Mouse (Mus musculus) cerebellum, postnatal 10 days (tissue): ENCODE measurements around the gene Isg20l2.
A peak's percentile ranks its signal among the peaks of the same experiment; 100 is the strongest.
"Not testable (repeated sequence)": the region's sequence is repeated elsewhere in the genome, so short reads cannot be mapped to it uniquely, and the experiment has no call there.

Experiments
- DNase-seq, 2 experiments: peaks; one replicate each; pipeline ENCODE4 v3.0.0; 2021; ENCODE audit warnings: mixed read lengths in 2 of 2

The Isg20l2 gene

GRCm38 (mm10) chr3:87930078-87930795, at the start of gene Isg20l2, which contains the start of gene Rrnad1:
Gene Isg20l2, plus strand, starts transcription at chr3:87930314.
Gene Rrnad1, minus strand, starts transcription at chr3:87930717.
- peak; percentile 99 for DNase-seq

GRCm38 (mm10) chr3:87884291-87884690, 45.8 kb upstream of the Isg20l2 start:
- no peak for DNase-seq

- DNase-seq, result peak; percentile 68 to 69
Observed at GRCm38 (mm10) chr3:87884708-87885251, 45.3 kb upstream of the Isg20l2 start.

- peak; percentile 90 to 92 for DNase-seq
Observed at GRCm38 (mm10) chr3:87885281-87886003, 44.7 kb upstream of the Isg20l2 start, which contains the start of gene Prcc. Gene Prcc, minus strand, starts transcription at chr3:87885608.

GRCm38 (mm10) chr3:87886004-87886365, 44.1 kb upstream of the Isg20l2 start:
- peak; percentile 65 to 69 for DNase-seq

- DNase-seq, result peak in 1 of 2 experiments; percentile 22
Observed at GRCm38 (mm10) chr3:87886416-87886815, 43.7 kb upstream of the Isg20l2 start.

GRCm38 (mm10) chr3:87887400-87887799, 42.7 kb upstream of the Isg20l2 start:
- DNase-seq, result not testable (repeated sequence)

GRCm38 (mm10) chr3:87891481-87891880, 38.6 kb upstream of the Isg20l2 start:
- no peak for DNase-seq

GRCm38 (mm10) chr3:87893367-87893905, 36.7 kb upstream of the Isg20l2 start:
- no peak for DNase-seq

GRCm38 (mm10) chr3:87899266-87899665, 30.8 kb upstream of the Isg20l2 start:
- no peak for DNase-seq

GRCm38 (mm10) chr3:87899776-87900175, 30.3 kb upstream of the Isg20l2 start:
- no peak for DNase-seq

- no peak for DNase-seq
Observed at GRCm38 (mm10) chr3:87901036-87901624, 29.0 kb upstream of the Isg20l2 start.

GRCm38 (mm10) chr3:87901959-87902358, 28.2 kb upstream of the Isg20l2 start:
- not testable (repeated sequence) for DNase-seq

GRCm38 (mm10) chr3:87903821-87904220, 26.3 kb upstream of the Isg20l2 start:
- DNase-seq, result no peak

- peak; percentile 96 to 98 for DNase-seq
Observed at GRCm38 (mm10) chr3:87905880-87906485, 24.1 kb upstream of the Isg20l2 start, which contains the start of gene Hdgf. Gene Hdgf, plus strand, starts transcription at chr3:87906321.

- peak; percentile 73 to 76 for DNase-seq
Observed at GRCm38 (mm10) chr3:87906601-87906980, 23.5 kb upstream of the Isg20l2 start.

- peak; percentile 45 to 57 for DNase-seq
Observed at GRCm38 (mm10) chr3:87906981-87907857, 22.9 kb upstream of the Isg20l2 start.

- DNase-seq, result peak in 1 of 2 experiments; percentile 10
Observed at GRCm38 (mm10) chr3:87907906-87908305, 22.2 kb upstream of the Isg20l2 start.

GRCm38 (mm10) chr3:87909381-87909780, 20.7 kb upstream of the Isg20l2 start:
- peak in 1 of 2 experiments; percentile 4 for DNase-seq

- DNase-seq, result peak in 1 of 2 experiments; percentile 29
Observed at GRCm38 (mm10) chr3:87909874-87910273, 20.2 kb upstream of the Isg20l2 start.

GRCm38 (mm10) chr3:87910573-87911141, 19.5 kb upstream of the Isg20l2 start:
- DNase-seq, result peak; percentile 76 to 78
